Mouse (Mus musculus) urinary bladder, adult 18-20 months (tissue): Measurements from ENCODE around the gene Fgfr2.

Source experiments
- DNase-seq, 2 experiments: peaks; one replicate each; pipeline ENCODE4 v3.0.0; 2022; ENCODE audit warnings: low spot score in 2 of 2, mixed read lengths in 2 of 2

The Fgfr2 gene

DNA sequence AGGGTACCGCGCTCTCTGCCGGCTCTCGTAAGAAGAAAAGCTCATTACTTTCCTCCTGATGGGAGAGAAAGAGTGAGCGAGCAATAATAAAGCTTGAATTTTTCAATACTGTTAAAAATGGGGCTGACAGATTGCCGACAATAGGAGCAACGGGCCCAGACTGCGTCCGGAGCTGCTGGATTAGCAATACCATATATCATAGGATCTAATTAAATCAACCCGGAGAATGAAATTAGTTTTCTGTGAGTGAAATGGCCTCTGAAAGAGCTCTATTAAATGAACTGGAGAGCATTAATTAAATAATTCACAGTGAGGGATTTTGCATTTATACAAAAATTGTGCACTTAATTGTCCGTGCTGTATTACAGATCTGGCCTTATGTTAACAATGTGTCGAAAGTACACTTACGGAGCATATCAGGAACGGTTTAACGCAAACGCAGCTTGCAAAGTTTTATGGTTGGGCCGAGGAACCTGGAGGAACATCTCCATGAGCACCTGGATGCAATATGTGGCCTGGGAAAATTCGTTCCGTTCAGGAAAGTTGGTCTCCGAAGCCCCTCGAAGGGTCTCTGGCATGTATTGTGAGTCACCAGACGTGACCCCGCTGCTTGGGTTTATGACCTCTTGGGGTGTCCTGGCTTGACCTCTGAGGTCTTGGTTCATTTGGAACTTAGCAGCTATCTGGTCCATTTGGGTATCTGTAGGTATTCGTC is 1344.7 kb downstream of the Fgfr2 start:
- no peak for DNase-seq

DNA sequence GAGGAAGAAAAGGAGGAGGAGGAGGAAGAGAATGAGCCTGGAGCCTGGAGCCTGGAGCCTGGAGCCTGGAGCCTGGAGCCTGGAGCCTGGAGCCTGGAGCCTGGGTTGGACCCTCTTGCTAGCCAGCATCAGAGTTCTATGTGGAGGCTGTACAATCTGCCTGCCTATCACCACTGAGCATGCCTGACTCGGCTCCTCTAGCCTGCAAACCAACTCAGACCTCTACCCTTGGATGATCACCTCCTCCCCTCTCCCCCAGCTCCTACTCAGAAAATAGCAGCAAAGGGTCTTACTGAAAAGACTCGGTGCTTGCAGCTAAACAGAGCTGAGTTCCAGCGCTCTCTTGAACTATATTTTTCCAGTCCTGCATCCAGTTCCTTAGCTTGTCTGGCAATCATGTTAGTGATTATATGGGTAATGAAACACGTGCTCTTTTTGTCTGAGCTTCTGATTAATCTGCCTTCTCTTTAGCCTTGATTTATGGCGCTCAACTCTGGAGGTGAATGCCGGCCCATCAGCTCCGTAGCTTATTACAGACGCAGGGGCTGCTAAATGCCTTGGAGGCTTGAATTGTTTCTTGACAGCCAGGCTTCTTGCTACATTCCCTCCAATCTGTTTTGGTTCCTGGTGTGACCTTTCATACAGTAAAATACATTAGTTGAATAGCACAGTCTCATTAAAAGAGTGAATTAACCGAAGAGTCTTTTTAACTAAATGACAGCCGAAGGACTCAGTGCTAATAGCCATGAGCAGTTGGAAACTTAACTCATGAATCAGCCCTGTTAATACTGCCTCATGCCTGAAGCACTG is 1345.5 kb downstream of the Fgfr2 start:
- no peak for DNase-seq

- no peak for DNase-seq
Measured at GRCm38 (mm10) chr7:131776191-131776752, 1346.9 kb downstream of the Fgfr2 start.

DNA sequence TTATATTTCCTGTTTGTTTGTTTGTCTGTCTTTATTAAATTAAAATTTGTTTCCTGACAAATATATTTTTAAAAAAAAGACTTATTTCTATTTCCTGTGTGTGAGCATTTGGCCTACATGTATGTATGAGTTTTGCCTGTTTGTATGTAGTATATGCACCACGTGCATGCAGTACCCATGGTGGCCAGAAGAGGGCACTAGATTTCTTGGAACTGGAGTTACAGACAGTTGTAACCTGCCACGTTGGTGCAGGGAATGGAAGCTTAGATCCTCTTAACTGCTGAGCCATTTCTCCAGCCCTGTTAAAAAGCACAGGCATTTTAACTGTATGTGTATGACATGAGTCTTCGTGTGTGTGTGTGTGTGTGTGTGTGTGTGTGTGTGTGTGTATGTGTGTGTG is 1365.2 kb downstream of the Fgfr2 start:
- DNase-seq = no peak

GRCm38 (mm10) chr7:131747152-131748010 is 1375.8 kb downstream of the Fgfr2 start:
- no peak for DNase-seq

GRCm38 (mm10) chr7:131746752-131747151 is 1376.4 kb downstream of the Fgfr2 start:
- no peak for DNase-seq

GRCm38 (mm10) chr7:131743193-131743592 is 1380.0 kb downstream of the Fgfr2 start:
- no peak for DNase-seq

DNA sequence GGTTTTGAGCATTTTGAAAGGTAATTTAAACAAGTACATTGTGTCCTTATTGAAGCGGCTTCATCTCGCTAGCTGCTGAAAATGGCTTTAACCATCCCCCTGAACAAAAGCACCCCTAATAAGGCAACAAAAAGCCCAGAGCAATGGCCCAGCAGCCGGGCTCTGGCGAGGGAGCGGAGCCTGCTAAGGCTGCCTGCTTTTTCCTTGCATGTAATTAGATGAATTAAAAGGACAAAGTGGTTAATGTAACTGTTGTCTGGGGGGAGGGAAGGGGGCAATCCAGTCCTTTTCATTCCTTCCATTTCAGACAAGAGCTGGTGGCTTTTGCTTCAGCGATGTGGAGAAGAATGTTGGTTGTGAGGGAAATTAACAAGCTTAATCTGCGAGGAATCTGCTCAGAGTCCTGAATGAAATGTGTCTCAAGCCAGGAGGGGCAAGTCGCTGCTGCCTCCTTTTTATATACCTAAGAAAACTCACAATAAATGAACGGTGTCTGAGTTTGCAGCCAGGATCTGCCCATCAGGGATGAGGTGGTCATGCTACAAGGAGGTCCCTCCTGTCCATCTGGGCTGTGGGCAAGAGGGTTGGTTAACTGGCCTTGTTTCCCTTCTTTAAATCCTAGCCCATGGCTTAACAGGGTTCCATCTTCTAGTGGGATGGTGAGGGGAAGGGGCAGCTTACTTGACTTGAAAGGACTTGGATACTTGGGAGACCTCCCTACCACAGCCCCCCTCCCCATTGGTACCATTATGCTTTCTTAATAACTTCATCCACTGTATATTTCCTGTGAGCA is 1400.2 kb downstream of the Fgfr2 start:
- no peak for DNase-seq

- DNase-seq = no peak
Measured at GRCm38 (mm10) chr7:131722316-131722715, 1400.8 kb downstream of the Fgfr2 start.

GRCm38 (mm10) chr7:131718280-131718679 is 1404.9 kb downstream of the Fgfr2 start:
- DNase-seq = no peak

DNA sequence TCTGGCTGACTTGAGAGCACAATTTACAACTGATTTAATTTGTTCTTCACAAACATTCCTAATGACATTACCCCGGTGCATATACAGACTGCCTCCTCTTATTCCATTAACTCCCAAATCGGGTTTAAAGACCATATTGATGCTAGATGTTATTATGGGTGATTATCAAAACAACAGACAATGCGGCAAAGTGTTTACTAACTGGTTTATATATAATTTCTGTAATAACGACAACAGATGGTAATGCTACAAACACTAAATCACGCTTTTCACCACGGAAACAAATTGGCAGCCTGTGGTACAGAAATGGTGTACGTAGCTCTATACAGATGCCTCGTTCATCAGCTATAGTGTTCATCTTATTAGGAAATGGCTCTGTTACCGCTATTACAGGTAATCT is 1410.1 kb downstream of the Fgfr2 start:
- DNase-seq = no peak

GRCm38 (mm10) chr7:131696889-131697288 is 1426.3 kb downstream of the Fgfr2 start:
- no peak for DNase-seq

GRCm38 (mm10) chr7:131687324-131687723 is 1435.8 kb downstream of the Fgfr2 start:
- DNase-seq = no peak

DNA sequence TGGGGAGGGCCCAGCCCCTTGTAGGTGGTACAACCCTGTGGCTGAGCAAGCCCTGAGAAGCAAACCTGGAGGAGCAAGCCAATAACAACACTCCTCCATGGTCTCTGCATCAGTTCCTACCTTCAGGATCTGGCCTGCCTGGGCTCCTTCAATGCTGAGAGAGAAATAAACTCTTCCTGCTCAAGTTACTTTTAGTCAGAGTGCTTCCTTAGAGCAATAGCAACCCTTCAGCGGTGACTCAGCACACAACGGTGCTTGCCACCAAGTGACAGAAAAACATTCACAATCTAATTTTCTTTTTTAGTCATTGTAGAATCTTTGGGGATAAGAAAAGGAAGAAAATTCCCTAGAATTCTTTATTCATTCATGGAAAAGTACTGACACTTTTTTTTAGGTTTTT is 1446.0 kb downstream of the Fgfr2 start:
- no peak for DNase-seq

DNA sequence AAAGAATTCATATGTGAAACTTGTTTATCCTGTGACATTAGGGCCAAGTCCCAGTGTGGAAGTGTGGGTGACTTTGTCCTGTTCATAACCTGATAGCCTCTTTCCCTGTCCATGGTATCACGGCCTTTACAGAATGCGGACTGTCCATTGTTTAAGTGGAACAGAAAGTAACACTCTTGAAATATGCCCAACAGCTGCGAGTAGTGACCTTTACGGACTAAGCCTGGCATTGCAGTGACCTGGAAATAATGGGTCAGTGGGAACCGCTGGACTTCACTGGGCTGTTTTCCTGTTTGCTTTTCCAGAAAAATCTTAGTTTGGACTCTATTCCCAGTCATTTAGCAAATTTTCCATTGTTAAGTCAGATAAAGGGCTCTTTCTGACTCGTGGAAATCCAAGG is 1452.6 kb downstream of the Fgfr2 start:
- DNase-seq = no peak

DNA sequence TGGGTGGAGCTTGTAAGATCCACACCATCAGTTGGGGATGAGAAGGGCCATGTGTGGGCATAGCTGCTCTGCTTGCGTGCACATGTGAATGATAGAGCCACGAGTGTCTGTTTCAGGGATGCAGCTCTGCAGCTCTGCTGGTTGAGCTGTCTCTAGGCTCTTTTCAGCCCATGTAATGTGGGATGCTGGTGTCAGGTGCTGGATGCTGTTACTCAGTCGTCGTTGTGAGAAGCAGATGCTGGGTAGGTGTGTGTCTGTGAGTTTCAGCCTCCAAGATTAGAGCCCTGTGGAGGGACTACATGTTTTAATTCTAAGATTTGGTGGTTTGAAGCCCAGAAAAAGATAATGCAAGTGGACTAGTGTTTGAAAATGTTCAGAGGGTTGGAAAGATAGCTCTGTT is 1453.8 kb downstream of the Fgfr2 start:
- DNase-seq = no peak

GRCm38 (mm10) chr7:131660726-131661125 is 1462.4 kb downstream of the Fgfr2 start:
- no peak for DNase-seq

DNA sequence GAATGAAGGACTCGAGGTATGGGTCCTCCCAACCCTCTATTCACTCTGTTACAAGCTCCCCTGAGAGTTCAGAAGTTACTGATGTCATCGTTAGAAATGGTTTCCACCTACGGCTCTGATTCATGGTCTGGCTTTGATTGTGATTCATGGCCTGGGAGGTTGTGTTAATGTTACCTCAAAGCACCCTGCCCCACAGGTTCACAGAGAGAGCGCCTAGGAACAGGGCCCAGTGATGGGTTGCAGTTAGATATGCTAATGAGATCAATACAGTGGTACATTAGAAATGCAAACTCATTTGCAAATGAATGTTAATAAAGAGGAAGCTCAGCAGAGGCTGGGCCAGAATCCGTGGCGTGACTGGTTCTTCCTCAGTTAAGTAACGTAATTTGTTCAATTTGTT is 1467.1 kb downstream of the Fgfr2 start:
- DNase-seq = no peak

- DNase-seq = no peak
Measured at GRCm38 (mm10) chr7:131653416-131653815, 1469.7 kb downstream of the Fgfr2 start.

- DNase-seq = no peak
Measured at GRCm38 (mm10) chr7:131651921-131652694, 1471.0 kb downstream of the Fgfr2 start.
